Mouse (Mus musculus): ENCODE measurements around the gene Bcar3. TPM values are rescaled to one million over a fixed set of nuclear protein-coding genes. Genes with fewer than 3 reads are reported as not detected.

Gene Bcar3
- total RNA-seq, 2 experiments from 2014 or later = 8.4 to 9.3 TPM

DNA sequence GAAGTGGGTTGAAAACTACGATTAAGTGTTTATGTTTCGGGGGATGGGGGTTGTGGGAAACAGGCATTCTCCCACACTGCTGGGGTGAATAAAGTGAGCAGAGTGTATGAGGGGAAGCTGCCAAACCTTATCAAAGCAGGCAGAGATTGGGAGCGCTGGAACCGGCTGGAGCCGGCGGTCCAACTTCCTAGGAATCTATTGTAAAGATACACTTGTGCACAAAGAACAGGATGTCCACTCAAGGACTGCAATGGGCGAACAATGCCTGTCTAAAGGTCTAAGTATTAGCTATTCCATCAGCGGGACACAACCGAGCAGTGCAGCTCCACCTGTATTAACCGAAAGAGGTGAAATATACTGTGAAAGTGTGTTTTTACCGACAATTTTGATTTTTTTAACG is 2.1 kb upstream of the Bcar3 start:
- no peak for DNase-seq (ENCODE audit: extremely low spot score in 1 of 2, low spot score in 1 of 2)

DNA sequence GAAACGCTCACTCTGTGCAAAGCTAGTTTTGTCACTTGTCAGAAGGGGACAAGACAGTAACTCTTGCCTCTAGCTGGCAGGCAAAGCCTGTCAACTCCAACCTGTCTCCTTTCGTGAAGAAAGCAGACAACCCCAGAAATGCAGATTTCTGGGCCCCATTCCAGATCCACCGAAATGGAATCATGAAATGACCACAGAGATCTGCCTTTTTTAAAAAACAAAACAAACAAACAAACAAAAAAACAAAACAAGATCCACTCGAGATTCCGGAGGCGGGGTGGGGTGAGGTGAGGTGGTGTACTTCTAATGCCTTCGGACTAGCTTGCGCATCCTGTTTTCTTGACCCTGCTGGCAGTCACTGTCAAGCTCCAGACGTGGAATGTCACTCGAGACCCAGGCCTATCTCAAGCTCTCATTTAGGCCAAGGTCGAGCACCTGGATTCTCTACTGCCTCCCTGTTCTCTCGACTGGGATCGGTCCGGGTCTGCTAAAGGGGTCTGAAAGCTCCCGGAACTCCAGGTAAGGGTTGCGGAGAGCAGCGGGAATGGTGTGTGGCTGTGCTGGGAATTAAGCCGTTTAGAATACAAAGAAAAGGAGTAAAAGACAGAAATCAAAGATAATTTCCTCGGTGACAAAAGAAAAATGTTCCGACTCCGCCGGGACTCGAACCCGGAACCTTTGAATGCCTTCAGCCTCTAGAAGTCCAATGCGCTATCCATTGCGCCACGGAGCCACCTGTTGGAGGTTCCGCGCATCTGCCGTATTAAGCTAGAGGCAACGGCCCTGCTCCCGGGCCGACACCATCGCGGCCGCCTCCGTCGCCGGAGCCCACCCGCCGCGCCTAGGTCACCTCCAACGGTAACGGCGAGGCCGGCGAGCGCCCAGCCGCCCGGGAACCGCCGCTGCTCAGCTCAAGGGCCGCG is 1.4 kb upstream of the Bcar3 start:
- DNase-seq (ENCODE audit: extremely low spot score in 1 of 2, low spot score in 1 of 2) = peak; percentile 90 to 93

DNA sequence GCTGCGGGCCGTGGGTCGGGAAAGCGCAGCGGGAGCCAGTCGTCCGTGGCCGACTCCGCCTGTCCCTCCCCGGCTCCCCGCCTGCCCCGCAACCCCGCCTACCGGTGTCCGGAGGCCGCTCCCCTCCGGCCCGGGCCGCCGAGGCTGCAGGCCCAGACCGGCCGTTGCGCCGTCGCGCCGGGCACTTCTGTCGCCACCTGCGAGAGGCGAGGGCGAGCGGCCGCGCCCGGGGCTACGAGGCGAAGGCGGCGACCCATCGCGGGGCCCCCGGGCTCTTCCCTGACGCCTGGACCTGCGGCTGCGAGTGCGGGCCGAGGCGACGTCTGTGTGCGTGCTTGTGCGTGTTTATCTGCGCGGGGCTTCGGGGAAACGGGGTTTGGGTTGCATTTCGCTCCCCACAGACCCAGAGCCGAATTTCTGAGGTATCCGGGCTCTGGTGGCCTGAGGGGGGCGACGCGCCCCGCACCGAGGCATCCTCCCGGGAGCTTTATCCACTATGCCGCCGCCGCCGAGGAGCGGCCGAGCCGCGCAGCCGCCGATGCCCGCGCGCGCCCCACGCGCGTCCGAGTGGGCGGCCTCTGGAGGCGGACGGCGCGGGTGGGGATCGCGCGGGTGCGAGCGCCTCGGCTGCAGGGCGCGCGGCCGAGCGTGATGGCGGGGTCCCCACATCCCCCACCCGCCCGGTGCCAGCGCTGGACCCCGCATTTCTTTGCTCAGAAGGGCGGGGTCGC is 548 bp upstream of the Bcar3 start:
- peak; percentile 62 to 71 for DNase-seq (ENCODE audit: extremely low spot score in 1 of 2, low spot score in 1 of 2)

DNA sequence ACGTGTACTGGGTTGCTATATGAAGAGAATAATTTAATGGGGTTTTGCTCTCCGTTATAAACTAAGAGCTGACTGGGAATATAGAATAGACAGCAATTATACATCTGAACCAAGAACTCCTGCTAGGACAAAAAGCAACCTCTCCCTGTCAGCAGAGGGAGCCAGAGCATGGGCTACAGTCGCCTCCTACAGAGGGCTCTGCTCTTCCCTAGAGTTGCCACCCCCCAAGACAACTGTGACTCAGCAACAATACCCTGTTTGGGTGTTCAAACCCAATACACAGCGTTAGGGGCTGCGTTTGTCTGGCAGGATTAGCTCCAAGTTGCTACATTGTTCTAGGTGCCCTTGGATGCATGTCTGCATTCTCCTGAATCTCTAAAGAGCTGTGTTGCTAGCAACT is 1.6 kb downstream of the Bcar3 start:
- peak in 1 of 2 experiments; percentile 56 for DNase-seq (ENCODE audit: extremely low spot score in 1 of 2, low spot score in 1 of 2)

DNA sequence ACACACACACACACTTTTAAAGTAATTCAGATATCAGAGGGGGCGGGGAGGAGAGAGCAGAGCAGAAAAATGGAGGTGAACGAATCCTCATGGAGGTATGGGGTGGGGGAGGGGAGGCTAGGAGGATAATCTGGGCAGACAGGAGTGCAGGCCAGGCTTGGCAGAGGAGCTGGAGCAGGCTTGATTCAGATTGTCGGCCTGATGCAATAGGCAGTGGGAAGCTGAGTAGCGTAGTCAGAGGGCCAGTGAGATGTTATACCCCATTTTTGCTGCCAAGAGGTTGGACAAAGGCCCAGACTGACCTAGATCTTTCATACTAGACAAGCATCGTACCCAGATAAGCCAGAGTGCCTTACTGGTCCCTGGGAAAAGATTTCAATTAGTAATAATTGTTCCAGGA is 3.0 kb downstream of the Bcar3 start:
- no peak for DNase-seq (ENCODE audit: extremely low spot score in 1 of 2, low spot score in 1 of 2)

DNA sequence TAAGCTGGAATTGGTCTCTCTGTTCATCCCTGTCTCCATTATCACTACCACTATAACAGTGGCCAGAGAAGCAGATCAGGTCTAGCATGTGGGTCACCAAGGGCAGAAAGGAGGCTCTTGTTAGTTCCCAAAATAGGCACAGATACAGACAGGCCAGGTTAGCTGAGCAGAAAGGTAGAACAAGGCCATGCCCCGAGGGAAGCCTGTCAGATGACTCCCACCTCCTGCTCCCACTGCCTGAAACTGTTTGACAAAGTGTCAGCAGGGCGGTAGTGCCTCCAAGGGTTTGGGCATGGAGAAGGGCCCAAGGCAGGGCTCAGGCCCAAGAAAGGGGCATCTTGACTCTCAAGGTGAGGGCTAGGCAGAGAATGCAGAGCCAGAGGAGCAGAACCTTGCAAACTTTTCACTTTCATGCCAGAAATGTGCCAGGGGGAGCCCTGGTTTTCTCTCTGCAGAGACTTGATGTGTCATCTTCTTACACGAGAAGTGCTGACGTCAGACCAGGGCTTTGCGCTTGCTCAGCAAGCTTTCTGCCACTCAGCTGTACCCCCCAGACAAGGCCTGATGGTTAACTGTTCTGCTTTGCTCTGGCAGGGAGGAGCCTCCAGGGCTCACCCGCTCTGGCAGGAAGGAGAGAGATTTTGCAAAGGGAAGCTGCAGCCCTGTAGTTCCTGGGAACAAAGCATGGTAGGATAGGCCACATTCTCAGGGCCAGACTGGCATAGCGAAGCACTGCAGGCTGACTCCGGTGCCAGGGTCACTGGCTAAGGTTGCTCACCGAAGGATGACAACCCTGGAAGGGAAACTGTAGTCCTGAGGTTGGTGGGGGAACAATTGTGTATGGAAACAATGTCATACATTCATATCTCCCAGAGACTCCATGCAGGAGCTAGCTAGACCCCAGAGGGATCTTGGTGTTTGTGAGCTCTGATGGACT is 7.3 kb downstream of the Bcar3 start:
- peak; percentile 35 to 57 for DNase-seq (ENCODE audit: extremely low spot score in 1 of 2, low spot score in 1 of 2)

DNA sequence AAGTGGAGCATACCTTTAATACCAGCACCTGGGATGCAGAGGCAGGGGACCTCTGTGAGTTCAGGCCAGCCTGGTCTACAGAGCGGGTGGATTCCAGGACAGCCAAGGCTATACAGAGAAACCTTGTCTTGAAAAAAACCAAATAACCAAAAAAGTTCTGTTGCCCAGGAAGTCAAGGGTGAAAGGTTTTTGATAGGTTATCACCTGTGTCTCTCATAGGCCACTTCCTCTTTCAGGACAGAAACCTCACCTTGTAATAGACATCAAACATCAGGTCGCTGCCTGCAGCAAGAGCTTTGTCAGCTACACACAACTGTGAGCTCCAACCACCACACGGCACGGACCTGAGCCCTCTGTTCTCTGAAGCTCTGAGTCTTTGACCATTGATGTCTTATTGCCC is 10.6 kb downstream of the Bcar3 start:
- DNase-seq (ENCODE audit: extremely low spot score in 1 of 2, low spot score in 1 of 2) = no peak

DNA sequence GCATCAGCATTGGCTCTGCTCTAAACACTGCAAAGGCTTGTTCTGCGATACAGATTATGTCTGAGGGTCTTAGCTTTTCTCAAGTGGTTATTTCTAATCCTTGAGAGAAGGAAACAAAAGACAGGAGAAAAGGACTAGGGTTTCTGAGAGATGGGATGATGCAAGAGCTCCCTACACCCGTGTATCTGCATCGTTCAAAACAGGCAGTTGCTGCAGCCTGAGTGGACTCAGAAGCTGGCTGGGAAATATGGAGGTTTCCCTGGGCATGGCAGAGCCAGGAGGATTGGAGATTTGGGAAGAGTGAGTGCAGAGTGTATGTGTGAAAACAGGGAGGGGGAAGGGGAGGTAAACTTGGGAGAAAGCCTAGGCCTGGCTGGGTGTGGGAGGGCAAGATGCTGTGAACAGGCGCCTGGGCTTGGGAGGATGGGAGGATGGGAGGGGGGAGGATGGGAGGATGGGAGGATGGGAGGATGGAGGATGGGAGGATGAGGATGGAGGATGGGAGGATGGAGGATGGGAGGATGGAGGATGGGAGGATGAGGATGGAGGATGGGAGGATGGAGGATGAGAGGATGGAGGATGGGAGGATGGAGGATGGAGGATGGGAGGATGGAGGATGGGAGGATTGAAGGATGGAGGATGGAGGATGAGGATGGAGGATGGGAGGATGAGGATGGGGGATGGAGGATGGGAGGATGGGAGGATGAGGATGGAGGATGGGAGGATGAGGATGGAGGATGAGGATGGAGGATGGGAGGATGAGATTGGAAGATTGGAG is 14.1 kb downstream of the Bcar3 start:
- DNase-seq (ENCODE audit: extremely low spot score in 1 of 2, low spot score in 1 of 2) = no peak

DNA sequence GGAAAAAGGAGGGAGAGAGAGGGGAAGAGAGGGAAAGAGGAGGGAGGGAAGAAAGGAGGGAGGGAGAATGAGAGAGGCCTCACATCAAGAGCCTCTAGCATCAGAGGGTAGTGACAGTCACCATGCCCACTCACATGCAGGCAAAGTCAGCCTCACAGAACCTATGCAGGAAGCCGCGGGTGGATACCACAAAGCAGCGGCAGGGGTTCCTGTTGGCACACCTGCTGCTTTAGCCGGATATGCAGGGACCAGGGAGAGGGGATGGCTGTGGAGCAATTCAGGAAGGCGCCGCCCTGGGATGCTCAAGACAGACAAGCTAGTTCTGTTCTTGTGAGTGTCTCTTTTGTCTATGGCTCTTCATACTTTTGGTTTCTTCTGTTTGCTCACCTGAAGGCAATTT is 15.0 kb downstream of the Bcar3 start:
- DNase-seq (ENCODE audit: extremely low spot score in 1 of 2, low spot score in 1 of 2) = no peak

DNA sequence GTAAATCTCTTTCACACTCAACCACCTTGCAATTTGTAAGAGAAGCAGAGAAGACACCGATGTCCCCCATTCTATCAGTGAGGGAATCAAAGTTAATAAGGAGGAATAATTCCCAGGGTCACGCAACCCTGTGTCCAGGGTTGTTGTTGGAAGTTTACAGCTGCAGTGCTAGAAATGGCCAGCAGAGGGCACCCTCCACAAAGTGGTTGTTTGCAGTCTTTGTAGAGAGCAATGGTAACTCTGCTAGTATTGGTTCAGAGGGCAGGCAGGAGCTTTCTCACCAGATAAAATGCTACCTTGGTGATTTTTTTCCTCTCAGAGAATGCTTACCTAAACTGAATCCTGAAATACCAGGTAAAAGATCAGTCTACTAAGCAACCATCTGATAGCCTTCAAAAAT is 18.1 kb downstream of the Bcar3 start:
- DNase-seq (ENCODE audit: extremely low spot score in 1 of 2, low spot score in 1 of 2) = peak; percentile 76 to 98

DNA sequence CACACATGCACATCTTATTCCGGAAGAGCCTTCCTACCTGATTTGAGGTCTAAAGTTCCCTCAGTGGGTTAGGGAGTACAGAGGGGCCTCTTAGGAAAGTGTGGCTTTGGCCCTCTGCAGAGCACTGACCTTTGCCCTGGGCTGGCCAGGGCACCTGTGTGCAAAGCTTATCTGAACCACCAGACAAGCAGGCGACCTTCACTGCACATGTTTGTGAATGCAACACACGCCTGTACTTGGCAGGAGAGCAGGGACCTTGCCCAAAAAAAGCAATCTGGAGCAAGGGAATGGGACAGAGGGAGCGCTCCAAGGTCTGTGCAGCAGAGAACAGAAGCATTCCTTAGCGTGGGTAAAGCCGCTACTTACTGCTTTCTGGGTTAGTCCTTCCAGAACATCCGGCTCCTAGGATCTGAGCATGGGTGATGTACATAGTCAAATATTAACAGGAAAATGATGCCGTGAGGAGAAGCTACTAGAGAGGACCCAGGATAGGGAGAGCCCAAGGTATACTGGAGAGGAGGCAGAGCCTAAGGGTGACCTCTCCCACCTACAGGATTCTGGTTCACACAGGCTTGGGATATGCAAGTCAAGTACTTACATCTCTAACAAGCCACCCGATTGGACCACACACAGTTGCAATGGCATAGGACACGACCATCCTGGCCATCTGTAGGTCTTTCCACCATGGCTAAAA is 19.1 kb downstream of the Bcar3 start:
- no peak for DNase-seq (ENCODE audit: extremely low spot score in 1 of 2, low spot score in 1 of 2)

DNA sequence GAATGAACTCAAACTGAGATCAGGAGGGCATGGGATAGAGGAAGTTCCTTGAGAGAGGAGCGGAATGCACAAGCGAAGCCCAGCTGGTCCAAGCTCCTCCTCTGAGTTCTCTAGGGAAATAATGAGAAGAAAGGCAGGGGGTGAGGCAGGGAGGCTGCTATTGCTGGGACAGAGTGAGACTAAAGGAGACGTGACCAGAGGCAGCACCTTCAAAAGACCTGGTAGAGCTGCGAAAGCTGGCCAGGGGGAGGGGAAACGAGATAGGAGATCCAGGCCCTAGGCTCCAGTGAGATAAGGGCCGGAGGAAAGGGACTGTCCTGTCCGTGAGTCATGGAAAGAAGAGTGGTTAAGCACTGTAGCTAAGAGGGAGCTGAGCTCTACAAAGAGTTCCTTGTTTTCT is 20.0 kb downstream of the Bcar3 start:
- DNase-seq (ENCODE audit: extremely low spot score in 1 of 2, low spot score in 1 of 2) = no peak

DNA sequence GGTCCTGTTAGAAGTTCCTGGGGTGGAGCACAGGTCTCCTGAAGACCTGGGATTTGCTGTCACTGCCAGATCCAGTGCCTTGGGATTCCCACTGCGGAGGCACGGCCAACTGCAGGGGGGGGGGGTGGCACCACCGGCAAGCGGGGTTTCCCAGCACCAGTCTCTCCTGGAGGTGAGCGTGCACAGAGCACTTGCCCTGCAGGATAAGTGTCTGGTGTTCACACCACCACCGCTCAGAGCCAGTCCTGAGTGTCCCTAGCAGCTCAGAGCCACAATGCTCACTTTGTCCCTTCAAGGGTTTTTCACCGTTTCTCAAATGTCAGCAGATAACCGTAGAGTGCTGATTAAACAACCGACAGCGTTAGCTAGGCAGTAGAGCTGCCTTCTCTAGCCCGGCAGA is 22.7 kb downstream of the Bcar3 start:
- no peak for DNase-seq (ENCODE audit: extremely low spot score in 1 of 2, low spot score in 1 of 2)

DNA sequence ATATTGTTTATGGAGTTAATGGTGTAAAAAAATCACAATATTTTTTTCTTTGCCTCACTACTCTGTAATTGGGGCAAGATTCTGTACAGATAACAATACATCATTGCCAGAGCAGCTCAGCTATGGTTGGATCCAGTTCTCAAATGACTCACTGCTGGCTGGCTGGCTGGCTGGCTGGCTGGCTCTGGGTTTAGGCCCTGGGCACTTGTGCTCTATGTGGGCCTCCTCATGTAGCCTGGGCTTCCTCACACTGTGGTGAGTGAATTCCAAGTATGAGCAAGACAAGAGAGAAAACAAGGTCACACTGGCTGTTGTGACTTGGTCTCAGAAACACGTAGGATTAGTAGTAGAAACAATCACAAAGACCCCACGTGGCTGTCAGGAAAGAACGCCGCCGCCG is 23.4 kb downstream of the Bcar3 start:
- DNase-seq (ENCODE audit: extremely low spot score in 1 of 2, low spot score in 1 of 2) = no peak

DNA sequence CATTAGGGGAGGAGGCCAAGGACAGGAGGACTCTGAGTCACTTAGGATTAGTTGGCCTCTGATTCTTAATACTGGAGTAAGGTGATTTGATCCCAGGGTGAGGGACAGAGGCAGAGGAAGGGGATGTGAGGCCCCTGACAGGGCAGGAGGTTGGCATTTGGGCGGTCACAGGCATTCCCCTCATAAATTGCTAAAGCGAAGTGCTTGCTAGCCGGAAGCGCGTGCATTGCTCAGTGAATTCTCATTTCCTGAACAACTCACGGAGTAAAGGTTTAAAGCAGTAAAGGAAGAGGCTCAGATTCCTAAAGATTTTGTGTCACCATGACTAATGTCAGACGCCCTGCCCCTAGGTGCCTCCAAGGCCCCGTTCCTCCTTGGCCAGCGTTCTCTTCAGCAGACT is 28.3 kb downstream of the Bcar3 start:
- DNase-seq (ENCODE audit: extremely low spot score in 1 of 2, low spot score in 1 of 2) = no peak

DNA sequence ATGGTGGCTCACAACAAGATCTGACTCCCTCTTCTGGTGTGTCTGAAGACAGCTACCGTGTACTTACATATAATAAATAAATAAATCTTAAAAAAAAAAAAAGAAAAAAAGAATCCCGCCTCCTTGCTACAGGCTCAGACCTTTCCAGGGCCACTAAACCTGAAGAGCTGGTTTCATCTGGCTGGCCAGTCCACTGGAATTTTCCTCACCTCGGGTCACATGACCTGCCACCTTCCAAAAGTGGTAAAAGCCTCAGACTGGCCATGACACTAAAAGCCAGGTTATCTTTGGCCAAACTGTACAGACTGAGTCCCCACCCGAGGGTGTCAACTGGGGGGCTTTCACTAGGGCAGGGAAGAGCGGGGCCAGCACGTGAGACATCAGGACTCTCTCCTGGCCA is 29.9 kb downstream of the Bcar3 start:
- DNase-seq (ENCODE audit: extremely low spot score in 1 of 2, low spot score in 1 of 2) = no peak

DNA sequence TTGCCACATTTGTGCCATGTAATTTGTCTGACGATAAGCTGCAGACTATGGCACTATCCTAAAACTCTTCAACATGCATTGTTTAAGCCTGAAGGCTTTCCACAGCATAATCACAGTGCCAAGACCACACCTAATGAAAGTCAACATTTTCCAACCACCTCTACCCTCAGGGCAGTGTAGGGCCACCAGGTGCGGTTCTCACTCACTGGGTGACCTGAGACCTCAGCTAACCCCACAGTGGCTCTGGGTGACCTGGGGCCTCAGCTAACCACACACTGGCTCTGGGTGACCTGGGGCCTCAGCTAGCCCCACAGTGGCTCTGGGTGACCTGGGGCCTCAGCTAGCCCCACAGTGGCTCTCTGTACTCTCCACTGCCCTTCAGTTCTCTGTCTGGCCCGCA is 30.6 kb downstream of the Bcar3 start:
- no peak for DNase-seq (ENCODE audit: extremely low spot score in 1 of 2, low spot score in 1 of 2)

DNA sequence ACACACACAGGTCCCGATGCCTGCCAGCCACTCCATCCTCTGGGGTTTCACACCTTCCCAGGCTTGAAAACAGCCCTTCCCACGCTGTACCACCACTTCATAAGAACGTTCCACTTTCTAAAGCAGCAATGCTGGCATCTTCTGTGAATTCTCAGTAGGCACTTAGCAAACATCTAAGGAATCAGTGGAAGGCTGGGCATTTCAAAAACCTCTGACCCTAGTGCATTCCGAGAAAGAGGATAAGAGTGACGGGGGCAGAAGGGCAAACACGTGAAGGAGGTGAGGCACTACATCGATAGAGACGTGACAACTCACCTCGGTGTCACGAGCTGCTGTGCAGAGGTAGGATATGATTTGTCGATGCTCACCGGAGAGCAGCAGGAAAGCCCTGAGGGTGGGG is 36.5 kb downstream of the Bcar3 start:
- DNase-seq (ENCODE audit: extremely low spot score in 1 of 2, low spot score in 1 of 2) = no peak

DNA sequence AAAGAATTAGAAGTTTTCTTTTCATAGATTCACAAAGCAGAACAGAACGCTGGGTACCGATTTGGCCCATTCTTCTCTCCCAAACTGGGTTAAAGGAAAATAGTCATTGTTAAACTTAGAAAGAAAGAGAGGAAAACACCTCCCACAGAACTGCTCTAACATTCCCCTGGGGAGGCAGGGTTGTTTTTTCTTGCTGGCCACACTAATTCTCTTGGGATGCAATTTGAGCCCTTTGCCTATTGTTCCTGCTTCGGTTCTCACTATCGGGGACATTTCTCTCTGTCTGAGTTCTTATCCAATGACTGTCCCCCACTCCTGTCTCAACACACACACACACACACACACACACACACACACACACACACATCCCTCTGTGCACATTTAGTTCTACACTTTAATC is 39.6 kb downstream of the Bcar3 start:
- DNase-seq (ENCODE audit: extremely low spot score in 1 of 2, low spot score in 1 of 2) = no peak

Data from layer of hippocampus, postnatal 25 days (tissue).